Comparison of ENCODE assay signal across 9 mouse cellular contexts in genomic region chr14:61161367-61162334, GRCm38 (mm10). TPM values are rescaled to one million over a fixed set of nuclear protein-coding genes. Genes with fewer than 3 reads are reported as not detected.
DNase-seq lines count a peak whose midpoint lies in the region; ATAC-seq and TF ChIP-seq lines count a peak whose summit lies in the region.
"Had no signal": no experiment of that assay in that cellular context is flagged by ENCODE, and none has a peak within 500 bp of the region (broad histone marks: within the 10 kb centered on the region; RNA-seq: fewer than 3 reads in every experiment).

No protein-coding gene starts in this region.

- H3K9ac ChIP-seq in lung, postnatal 0 days (replicated peaks; ENCODE audit: low read depth): no peak overlapping the region
- H3K9ac ChIP-seq in heart, embryonic 14.5 days (ENCODE audit: low read length): peak overlapping the region; percentile 59
- H3K9ac ChIP-seq in stomach, embryonic 16.5 days (ENCODE audit: low read length): no peak overlapping the region
- H3K9ac ChIP-seq: neural tube, embryonic 15.5 days had no signal

- no peak overlapping the region for H3K27ac ChIP-seq in lung, postnatal 0 days (ENCODE audit: low read length)
- peak overlapping the region; percentile 97 to 98 for H3K27ac ChIP-seq in heart, embryonic 14.5 days (replicated peaks in 1 of 2; ENCODE audit: control insufficient read depth in 1 of 2, insufficient read depth in 1 of 2, low read depth in 2 of 2, low read length in 2 of 2)
- peak overlapping the region; percentile 66 for H3K27ac ChIP-seq in stomach, embryonic 16.5 days (ENCODE audit: low read length)
- H3K27ac ChIP-seq: neural tube, embryonic 15.5 days had no signal

- no peak for TF ChIP-seq EP300 in lung, postnatal 0 days (IDR thresholded peaks at IDR 0.05)

- no peaks in the 10 kb centered on the region for H3K27me3 ChIP-seq in lung, postnatal 0 days (replicated peaks; ENCODE audit: insufficient read depth, low read length)
- no peaks in the 10 kb centered on the region for H3K27me3 ChIP-seq in heart, embryonic 14.5 days (ENCODE audit: control insufficient read depth, insufficient read depth, low read length)
- no peaks in the 10 kb centered on the region for H3K27me3 ChIP-seq in stomach, embryonic 16.5 days (ENCODE audit: control insufficient read depth, insufficient read depth, low read length)
- H3K27me3 ChIP-seq: neural tube, embryonic 15.5 days had no signal

- no peak for DNase-seq in frontal cortex, postnatal 36 days (ENCODE audit: low spot score in 2 of 2)
- peak; percentile 41 for DNase-seq in lung, postnatal 0 days (ENCODE audit: low spot score)
- DNase-seq in lung, postnatal 14 days: no peak
- no peak for DNase-seq in thymus, postnatal 14 days
- no peak for DNase-seq in frontal cortex, postnatal 14 days (ENCODE audit: low spot score in 2 of 2)

- ATAC-seq in frontal cortex, adult (ENCODE audit: low TSS enrichment): peak; percentile 50
- peak; percentile 80 for ATAC-seq in lung, postnatal 0 days
- peak; percentile 71 for ATAC-seq in heart, embryonic 14.5 days (ENCODE audit: insufficient number of reproducible peaks, insufficient read depth, low FRiP score, low read depth)
- ATAC-seq in stomach, embryonic 16.5 days (ENCODE audit: insufficient read depth, low FRiP score): peak; percentile 60; the same call in 1 of the 2 replicates

- H3K4me2 ChIP-seq in lung, postnatal 0 days (replicated peaks; ENCODE audit: low read depth, low read length): no peak overlapping the region
- peak overlapping the region; percentile 21; the same call in 1 of the 2 replicates for H3K4me2 ChIP-seq in heart, embryonic 14.5 days (ENCODE audit: low read length)
- no peak overlapping the region for H3K4me2 ChIP-seq in stomach, embryonic 16.5 days (ENCODE audit: low read depth, low read length)
- H3K4me2 ChIP-seq: neural tube, embryonic 15.5 days had no signal

- no peaks in the 10 kb centered on the region for H3K9me3 ChIP-seq in lung, postnatal 0 days (ENCODE audit: low read length)
- H3K9me3 ChIP-seq in heart, embryonic 14.5 days (ENCODE audit: control insufficient read depth, low read length): no peaks in the 10 kb centered on the region
- H3K9me3 ChIP-seq in stomach, embryonic 16.5 days (replicated peaks; ENCODE audit: control insufficient read depth, low read length): no peaks in the 10 kb centered on the region
- H3K9me3 ChIP-seq: neural tube, embryonic 15.5 days had no signal

- H3K4me1 ChIP-seq in lung, postnatal 0 days (ENCODE audit: insufficient read depth, low read depth, low read length): no peaks in the 10 kb centered on the region
- peaks cover 16 to 28% of the 10 kb centered on the region in 2 experiments for H3K4me1 ChIP-seq in heart, embryonic 14.5 days (ENCODE audit: control insufficient read depth in 2 of 2, insufficient read depth in 2 of 2, low read length in 2 of 2)
- H3K4me1 ChIP-seq in stomach, embryonic 16.5 days (ENCODE audit: control insufficient read depth, insufficient read depth, low read length): peaks cover 16% of the 10 kb centered on the region; the same call in 1 of the 2 replicates

- H3K4me3 ChIP-seq in lung, postnatal 0 days (ENCODE audit: low read depth, low read length): no peak overlapping the region
- no peak overlapping the region for H3K4me3 ChIP-seq in heart, embryonic 14.5 days (ENCODE audit: control insufficient read depth in 1 of 2, insufficient read depth in 1 of 2, low read depth in 1 of 2, low read length in 2 of 2)
- H3K4me3 ChIP-seq in stomach, embryonic 16.5 days (replicated peaks; ENCODE audit: low read length): no peak overlapping the region
- H3K4me3 ChIP-seq: neural tube, embryonic 15.5 days had no signal

- TF ChIP-seq CTCF in lung, postnatal 0 days (IDR thresholded peaks at IDR 0.05): no peak

- no peaks in the 10 kb centered on the region for H3K36me3 ChIP-seq in lung, postnatal 0 days (ENCODE audit: insufficient read depth, low read length)
- no peaks in the 10 kb centered on the region for H3K36me3 ChIP-seq in heart, embryonic 14.5 days (ENCODE audit: control insufficient read depth, insufficient read depth, low read length)
- H3K36me3 ChIP-seq in stomach, embryonic 16.5 days (ENCODE audit: control insufficient read depth, insufficient read depth, low read length): no peaks in the 10 kb centered on the region
- H3K36me3 ChIP-seq: neural tube, embryonic 15.5 days had no signal

- WGBS in lung, postnatal 0 days: 37% methylated on average over 10 of the region's 10 CpGs
- 18% methylated on average over 10 of the region's 10 CpGs for whole genome bisulfite sequencing in heart, embryonic 14.5 days
- WGBS in stomach, embryonic 16.5 days: 46% methylated on average over 10 of the region's 10 CpGs

RNA-seq across cellular contexts. Expression of gene Sacs, which starts 23.4 kb away (rescaled TPM):
- polyA plus RNA-seq in lung, postnatal 0 days (2015; fragmentation: Nextera tagmentation; extraction: Ambion mirVana): 0.75 and 1.00 TPM in 2 replicates
- polyA plus RNA-seq in heart, embryonic 14.5 days (2014; fragmentation: Nextera tagmentation; extraction: Ambion mirVana): 6.3 and 7.4 TPM in 2 replicates
- 1.9 and 2.4 TPM in 2 replicates for polyA plus RNA-seq in stomach, embryonic 16.5 days (2015; fragmentation: Nextera tagmentation; extraction: Ambion mirVana)
